Mouse (Mus musculus) gastrocnemius, adult 8-10 months (tissue): ENCODE results near the gene Ccp110. TPM values are rescaled to one million over a fixed set of nuclear protein-coding genes. Genes with fewer than 3 reads are reported as not detected.

ENCODE experiments used
- DNase-seq, 2 experiments: peaks; one replicate each; pipeline ENCODE4 v3.0.0; 2022; ENCODE audit warnings: low spot score in 2 of 2
- total RNA-seq, 4 experiments: library from RNA; stranded (reverse); gene quantifications; 2 replicates each; pipeline ENCODE4 v1.2.4; 2022

Ccp110 gene
- total RNA-seq = 1 to 10 TPM; 1.4 to 2.7 (median 2.4) TPM

- peak; percentile 89 to 91 for DNase-seq
These were observed at the start of gene Ccp110 for GRCm38 (mm10) chr7:118712228-118713173. TSS of gene Ccp110 (plus strand) at chr7:118712552.

GRCm38 (mm10) chr7:118667773-118668172, 44.6 kb upstream of the Ccp110 start:
- no peak for DNase-seq

DNA sequence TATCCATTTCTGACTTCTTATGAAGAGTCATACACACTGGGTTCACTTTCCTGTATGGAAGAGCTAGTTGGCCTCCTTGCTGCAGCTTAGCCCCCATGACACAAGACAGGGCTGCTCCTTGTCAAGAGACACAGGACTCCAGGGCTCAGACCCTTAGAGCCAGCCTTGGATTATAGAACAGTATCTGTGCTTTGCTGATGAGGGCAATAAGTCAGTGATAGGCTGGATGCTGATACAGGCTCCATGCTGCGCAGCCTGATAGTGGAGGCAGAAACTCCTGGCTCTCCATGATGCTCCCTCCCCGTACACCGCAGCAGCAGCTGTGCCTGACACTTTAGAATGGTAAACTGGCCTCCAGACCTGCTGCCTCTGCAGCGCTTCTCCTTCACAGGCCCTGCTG, 42.2 kb upstream of the Ccp110 start:
- DNase-seq = no peak

GRCm38 (mm10) chr7:118676826-118677225, 35.5 kb upstream of the Ccp110 start:
- DNase-seq = no peak

- peak; percentile 62 to 65 for DNase-seq
These were observed 24.2 kb upstream of the Ccp110 start for GRCm38 (mm10) chr7:118688199-118688598.

DNA sequence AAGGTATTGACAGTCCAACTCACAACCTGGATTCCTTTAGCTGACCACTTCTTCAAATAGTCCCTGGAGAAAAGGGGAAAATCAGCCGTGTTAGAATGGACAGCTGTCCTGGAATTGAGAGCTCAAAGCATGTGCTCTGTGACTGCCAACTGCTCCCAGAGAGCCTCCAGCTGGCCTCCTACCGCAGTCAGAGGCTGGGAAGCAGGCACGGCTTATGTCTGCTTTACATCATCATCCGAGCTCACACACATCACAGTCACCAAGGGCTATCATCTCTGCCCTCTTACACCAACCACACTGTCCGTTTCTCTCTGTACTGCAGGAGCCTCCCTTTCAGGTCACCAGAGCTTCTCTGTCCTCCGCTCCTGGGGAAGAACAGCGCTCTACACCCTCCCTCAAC, 23.3 kb upstream of the Ccp110 start:
- DNase-seq = no peak

GRCm38 (mm10) chr7:118691287-118691686, 21.1 kb upstream of the Ccp110 start:
- DNase-seq = no peak

DNA sequence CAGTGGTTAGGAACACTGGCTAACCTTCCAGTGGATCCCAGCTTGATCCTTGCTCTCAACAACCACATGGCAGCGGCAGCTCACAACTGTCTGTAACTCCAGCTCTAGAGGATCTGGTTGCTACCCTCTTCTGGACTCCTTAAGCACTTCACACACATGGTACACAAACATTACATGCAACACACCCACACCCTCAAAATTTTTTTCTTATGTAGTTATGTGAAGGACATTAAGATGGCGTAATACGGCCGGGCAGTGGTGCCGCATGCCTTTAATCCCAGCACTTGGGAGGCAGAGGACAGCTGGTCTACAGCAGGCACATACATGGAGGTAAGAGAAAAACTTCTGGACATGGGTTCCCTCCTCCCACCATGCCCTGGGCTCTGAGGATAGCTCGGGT, 16.2 kb upstream of the Ccp110 start:
- no peak for DNase-seq

- DNase-seq = no peak
These were observed 15.2 kb upstream of the Ccp110 start for GRCm38 (mm10) chr7:118697168-118697567.

GRCm38 (mm10) chr7:118698882-118699281, 13.5 kb upstream of the Ccp110 start:
- DNase-seq = no peak

GRCm38 (mm10) chr7:118703144-118703561, 9.2 kb upstream of the Ccp110 start:
- no peak for DNase-seq

DNA sequence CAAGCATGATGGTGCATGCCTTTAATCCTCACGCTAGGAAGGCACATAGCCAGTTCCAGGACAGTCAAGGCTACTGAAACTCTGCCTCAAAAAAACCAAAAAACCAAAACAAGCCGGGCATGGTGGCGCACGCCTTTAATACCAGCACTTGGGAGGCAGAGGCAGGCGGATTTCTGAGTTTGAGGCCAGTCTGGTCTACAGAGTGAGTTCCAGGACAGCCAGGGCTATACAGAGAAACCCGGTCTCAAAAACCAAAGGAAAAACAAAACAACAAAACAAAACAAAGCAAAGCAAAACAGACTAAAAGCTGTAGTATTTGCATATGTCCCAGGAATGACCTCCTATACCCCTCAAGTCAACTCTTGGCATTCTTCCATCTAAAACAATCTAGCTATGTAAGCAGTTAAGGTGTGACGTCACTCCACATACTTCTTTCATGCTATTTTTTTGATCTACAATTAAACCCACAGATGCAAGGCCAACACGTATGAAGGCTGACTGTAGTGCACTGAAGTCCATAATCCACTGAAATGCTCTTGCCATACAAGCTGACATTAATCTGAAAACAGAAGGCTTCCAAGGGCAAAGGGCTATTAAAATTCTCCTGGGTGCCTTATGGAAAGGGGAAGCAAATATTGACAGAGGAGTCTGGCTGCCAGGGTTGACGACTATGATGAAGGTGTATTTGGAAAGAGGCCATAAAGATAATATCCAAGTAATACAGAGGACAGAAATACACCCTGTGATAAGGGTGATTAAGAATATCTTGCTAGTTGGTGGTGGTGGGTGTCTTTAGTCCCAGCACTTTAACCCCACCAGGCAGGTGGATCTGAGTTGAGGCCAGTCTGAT, 8.1 kb upstream of the Ccp110 start:
- no peak for DNase-seq

GRCm38 (mm10) chr7:118705101-118705961, 7.0 kb upstream of the Ccp110 start, which contains the start of gene Gde1:
TSS of gene Gde1 (minus strand) at chr7:118705778.
- peak; percentile 82 to 85 for DNase-seq

DNA sequence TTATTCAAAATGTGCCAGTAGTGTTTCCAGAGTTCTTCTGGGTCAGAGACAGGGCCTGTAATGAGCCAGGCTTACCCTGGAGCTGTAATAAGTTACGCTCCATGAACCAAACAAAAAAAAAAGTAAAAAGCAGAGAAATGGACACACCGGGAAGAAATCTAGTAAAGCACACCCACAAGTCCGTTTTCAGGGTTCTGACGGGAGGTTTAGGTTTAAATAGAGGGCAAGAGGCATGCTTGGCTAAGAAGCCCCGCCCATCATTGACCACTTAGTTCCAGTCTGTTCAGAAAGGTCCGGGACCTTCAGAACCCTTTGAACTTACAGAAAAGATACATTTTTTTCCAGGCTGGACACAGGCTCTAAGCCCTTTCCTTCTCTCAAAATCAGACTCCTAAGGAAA, 6.3 kb upstream of the Ccp110 start:
- DNase-seq = no peak

GRCm38 (mm10) chr7:118706488-118706887, 5.9 kb upstream of the Ccp110 start:
- no peak for DNase-seq

DNA sequence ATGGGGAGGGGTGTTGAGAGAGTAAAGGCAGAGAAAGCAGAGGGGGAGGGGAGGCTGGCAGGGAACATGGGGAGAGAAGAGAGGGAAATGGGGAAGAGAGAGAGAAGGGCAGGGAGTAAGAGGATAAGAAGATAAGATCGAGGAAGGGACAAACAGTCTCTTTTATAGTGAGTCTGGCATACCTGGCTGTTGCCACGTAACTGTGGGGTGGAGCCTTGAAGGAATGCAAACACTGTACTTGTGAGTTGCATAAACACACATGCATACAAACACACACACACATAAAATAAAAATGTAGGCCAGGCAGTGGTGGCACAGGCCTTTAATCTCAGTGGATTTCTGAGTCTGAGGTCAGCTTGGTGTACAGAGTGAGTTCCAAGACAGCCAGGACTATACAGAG, 5.1 kb upstream of the Ccp110 start:
- no peak for DNase-seq

- DNase-seq = no peak
These were observed 4.3 kb upstream of the Ccp110 start for GRCm38 (mm10) chr7:118708002-118708401.

- DNase-seq = no peak
These were observed 1.6 kb upstream of the Ccp110 start for GRCm38 (mm10) chr7:118710776-118711175.

GRCm38 (mm10) chr7:118714873-118715272, 2.5 kb downstream of the Ccp110 start:
- DNase-seq = no peak

DNA sequence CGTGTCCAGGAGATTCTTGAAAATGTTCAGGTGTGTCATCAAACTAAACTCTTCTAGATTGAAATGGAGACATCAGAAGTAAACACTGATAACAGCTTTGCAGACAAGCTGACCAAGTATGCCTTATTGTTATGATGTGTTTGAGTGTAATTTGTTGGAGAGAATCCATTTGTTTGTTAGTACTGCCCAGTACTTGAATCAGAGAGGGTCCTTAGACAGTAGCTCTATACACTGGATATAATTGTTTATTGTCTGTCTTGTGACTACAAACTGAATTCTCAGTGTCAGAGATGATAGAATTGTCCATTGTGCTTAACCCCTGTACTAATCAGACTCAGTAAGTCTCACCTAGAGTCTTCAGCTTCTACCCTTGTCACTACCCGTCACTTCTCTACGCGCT, 5.7 kb downstream of the Ccp110 start:
- DNase-seq = no peak

- no peak for DNase-seq
These were observed 11.6 kb downstream of the Ccp110 start for GRCm38 (mm10) chr7:118723927-118724326.
